Mouse (Mus musculus) hindbrain, embryonic 11.5 days (tissue): Measurements from ENCODE around the gene BC052040. TPM values are rescaled to one million over a fixed set of nuclear protein-coding genes. Genes with fewer than 3 reads are reported as not detected.
A peak's percentile ranks its signal among the peaks of the same experiment; 100 is the strongest.

Experiments
- ATAC-seq: fragments of 200-750 bp; cut with Nextera tagmentation; 2 replicates; pipeline ENCODE4 v1.8.0; 2017; ENCODE audit warnings: mild to moderate bottlenecking, moderate TSS enrichment, moderate library complexity; ENCODE audit not compliant: low FRiP score
- DNase-seq: peaks from one replicate; pipeline ENCODE4 v3.0.0-alpha.2; 2015; ENCODE audit warnings: low spot score
- H3K27ac ChIP-seq: fragments of 300-500 bp; sonication (generic); 2 replicates; pipeline ENCODE4 v1.5.1; 2014; ENCODE audit warnings: mild to moderate bottlenecking, low read depth, low read length
- H3K27me3 ChIP-seq: fragments of 300-500 bp; sonication (generic); 2 replicates; pipeline ENCODE4 v1.6.1; 2014; ENCODE audit warnings: mild to moderate bottlenecking, low read length, moderate library complexity, mixed read lengths; ENCODE audit not compliant: control insufficient read depth, insufficient read depth
- H3K36me3 ChIP-seq: fragments of 300-500 bp; sonication (generic); 2 replicates; pipeline ENCODE4 v1.6.1; 2014; ENCODE audit warnings: mild to moderate bottlenecking, low read length, moderate library complexity, mixed read lengths; ENCODE audit not compliant: control insufficient read depth, insufficient read depth
- H3K4me1 ChIP-seq: fragments of 300-500 bp; sonication (generic); replicated peaks from 2 replicates; pipeline ENCODE4 v1.6.1; 2014; ENCODE audit warnings: low read length, mixed read lengths; ENCODE audit not compliant: control insufficient read depth, insufficient read depth
- H3K4me2 ChIP-seq: fragments of 300-500 bp; sonication (generic); replicated peaks from 2 replicates; pipeline ENCODE4 v1.6.1; 2014; ENCODE audit warnings: mild to moderate bottlenecking, low read depth, low read length
- H3K4me3 ChIP-seq: fragments of 300-500 bp; sonication (generic); 2 replicates; pipeline ENCODE4 v1.5.1; 2014; ENCODE audit warnings: low read depth, low read length
- H3K9ac ChIP-seq: fragments of 300-500 bp; sonication (generic); 2 replicates; pipeline ENCODE4 v1.6.1; 2014; ENCODE audit warnings: low read depth, low read length
- H3K9me3 ChIP-seq: fragments of 300-500 bp; sonication (generic); 2 replicates; pipeline ENCODE4 v1.6.1; 2016; ENCODE audit warnings: low read length; ENCODE audit not compliant: control insufficient read depth
- WGBS: fragments of 180-500 bp; shearing (Covaris S2); extraction: QIAGEN DNeasy Blood & Tissue Kit; methylation state at CpG from one replicate; pipeline ENCODE4 v1.1.7; 2014; 5-methylcytosine and 5-hydroxymethylcytosine counted together
- polyA plus RNA-seq: library from polyadenylated mRNA; unstranded; fragments of >200 nt; fragmentation: Nextera tagmentation; extraction: Ambion mirVana; gene quantifications from 2 replicates; pipeline ENCODE4 v1.2.1, GENCODE M21; 2014

The BC052040 gene
- polyA plus RNA-seq, 1 experiment from 2014 or later: 21.7 TPM

DNA sequence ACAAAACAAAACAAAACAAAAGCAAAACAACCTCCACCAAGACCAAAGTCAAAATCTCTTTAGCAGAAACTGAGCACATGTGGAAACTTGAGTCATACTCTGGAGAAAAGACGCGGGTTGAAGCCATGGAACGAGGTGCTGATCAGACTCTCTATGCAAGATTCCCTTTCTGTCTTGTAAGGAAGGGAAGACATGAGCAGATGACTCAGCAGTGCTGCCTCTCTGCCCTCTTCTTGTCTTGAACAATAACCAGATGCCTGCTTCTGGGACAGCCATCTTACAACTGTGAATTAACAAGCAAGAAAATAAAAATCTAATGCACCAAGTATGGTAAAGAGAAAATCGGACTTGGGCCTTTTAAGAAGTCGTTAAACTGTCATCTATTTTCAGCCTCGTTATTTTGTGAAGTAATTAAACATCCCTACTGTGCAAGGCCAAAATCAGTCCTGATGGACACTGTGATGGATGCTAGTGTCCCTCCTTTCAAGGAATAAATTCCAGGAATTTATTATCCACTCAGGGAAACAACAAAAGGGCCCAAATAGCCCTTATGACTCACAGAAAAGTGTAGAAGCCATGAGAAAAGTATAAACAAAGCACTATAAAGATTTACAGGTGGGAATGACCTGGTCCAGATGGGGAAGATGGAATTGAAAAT, 18.0 kb upstream of the BC052040 start:
- Histone ChIP-seq H3K4me2 (no peak overlapping the region), H3K4me1 (no peaks in the 10 kb centered on the region), H3K9me3 (no peaks in the 10 kb centered on the region), H3K27ac (no peak overlapping the region), H3K36me3 (no peaks in the 10 kb centered on the region), H3K27me3 (no peaks in the 10 kb centered on the region), H3K9ac (no peak overlapping the region), H3K4me3 (no peak overlapping the region)
- DNase-seq (no peak), ATAC-seq (no peak)
- 82% methylated on average over 6 of the region's 6 CpGs for WGBS

DNA sequence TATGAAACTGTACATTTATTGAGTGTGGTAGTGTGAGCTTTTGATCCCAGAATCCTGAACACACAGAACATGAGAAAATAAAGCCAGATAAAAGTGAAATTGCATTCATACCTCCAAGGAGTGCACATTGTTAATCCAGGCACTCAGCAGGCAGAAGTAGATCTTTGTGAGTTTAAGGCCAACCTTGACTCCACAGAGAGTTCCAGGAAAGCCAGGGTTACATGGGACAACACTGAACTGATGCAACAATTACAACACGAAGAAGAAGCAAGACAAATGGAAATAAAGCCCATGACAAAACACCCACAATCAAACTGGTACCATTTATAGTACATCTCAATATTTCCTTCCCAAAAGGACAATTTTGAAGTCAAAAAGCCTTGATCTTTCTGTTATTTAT, 9.5 kb upstream of the BC052040 start:
- WGBS: 88% methylated on average over 1 of the region's 1 CpGs
- no peaks in the 10 kb centered on the region for H3K9me3 ChIP-seq
- H3K36me3 ChIP-seq: no peaks in the 10 kb centered on the region
- ATAC-seq: no peak
- H3K27me3 ChIP-seq: no peaks in the 10 kb centered on the region
- H3K27ac ChIP-seq: no peak overlapping the region
- H3K9ac ChIP-seq: no peak overlapping the region
- no peaks in the 10 kb centered on the region for H3K4me1 ChIP-seq
- DNase-seq: no peak
- H3K4me3 ChIP-seq: no peak overlapping the region
- no peak overlapping the region for H3K4me2 ChIP-seq

DNA sequence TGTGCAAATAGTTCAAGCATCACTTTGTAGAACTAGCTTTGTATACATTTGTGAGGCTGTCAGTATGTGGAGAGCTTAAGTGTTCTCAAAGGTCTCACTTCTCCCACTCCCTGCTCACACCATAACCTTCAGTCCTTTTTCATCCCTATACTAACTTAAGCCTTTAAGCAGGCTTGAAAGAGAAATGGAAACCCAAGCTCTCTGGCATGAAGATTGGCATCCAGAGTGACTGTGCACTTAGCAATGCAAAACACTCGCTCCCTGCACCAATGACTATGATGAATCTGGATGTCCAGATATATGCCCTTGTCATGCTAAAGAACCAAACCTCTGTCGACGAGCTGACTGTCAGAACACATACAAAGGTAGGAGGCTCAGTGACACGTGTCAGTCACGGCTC, 6.7 kb upstream of the BC052040 start:
- Histone ChIP-seq H3K4me2 (no peak overlapping the region), H3K4me3 (no peak overlapping the region), H3K27me3 (no peaks in the 10 kb centered on the region), H3K9me3 (no peaks in the 10 kb centered on the region), H3K36me3 (no peaks in the 10 kb centered on the region), H3K27ac (no peak overlapping the region), H3K4me1 (no peaks in the 10 kb centered on the region; the same call in 1 of the 2 replicates), H3K9ac (no peak overlapping the region)
- ATAC-seq (no peak), DNase-seq (no peak)
- WGBS: 76% methylated on average over 5 of the region's 5 CpGs

GRCm38 (mm10) chr2:115579171-115579900, 2.2 kb upstream of the BC052040 start:
- no peak overlapping the region for H3K4me3 ChIP-seq

GRCm38 (mm10) chr2:115579976-115580375, 1.5 kb upstream of the BC052040 start:
- Histone ChIP-seq H3K4me2 (no peak overlapping the region), H3K9ac (no peak overlapping the region), H3K4me3 (no peak overlapping the region), H3K27ac (no peak overlapping the region), H3K27me3 (no peaks in the 10 kb centered on the region), H3K36me3 (no peaks in the 10 kb centered on the region), H3K9me3 (no peaks in the 10 kb centered on the region), H3K4me1 (no peaks in the 10 kb centered on the region; the same call in 1 of the 2 replicates)
- 33% methylated on average over 6 of the region's 6 CpGs for WGBS
- ATAC-seq (no peak), DNase-seq (no peak)

More at GRCm38 (mm10) chr2:115579171-115579900, 2.2 kb upstream of the BC052040 start:
- Histone ChIP-seq H3K27me3 (no peaks in the 10 kb centered on the region), H3K4me1 (no peaks in the 10 kb centered on the region; the same call in 1 of the 2 replicates), H3K36me3 (no peaks in the 10 kb centered on the region), H3K27ac (no peak overlapping the region), H3K9me3 (no peaks in the 10 kb centered on the region), H3K4me2 (peak overlapping the region; percentile 0; the same call in 1 of the 2 replicates), H3K9ac (no peak overlapping the region)
- DNase-seq: no peak
- ATAC-seq: no peak
- 35% methylated on average over 18 of the region's 18 CpGs for WGBS

DNA sequence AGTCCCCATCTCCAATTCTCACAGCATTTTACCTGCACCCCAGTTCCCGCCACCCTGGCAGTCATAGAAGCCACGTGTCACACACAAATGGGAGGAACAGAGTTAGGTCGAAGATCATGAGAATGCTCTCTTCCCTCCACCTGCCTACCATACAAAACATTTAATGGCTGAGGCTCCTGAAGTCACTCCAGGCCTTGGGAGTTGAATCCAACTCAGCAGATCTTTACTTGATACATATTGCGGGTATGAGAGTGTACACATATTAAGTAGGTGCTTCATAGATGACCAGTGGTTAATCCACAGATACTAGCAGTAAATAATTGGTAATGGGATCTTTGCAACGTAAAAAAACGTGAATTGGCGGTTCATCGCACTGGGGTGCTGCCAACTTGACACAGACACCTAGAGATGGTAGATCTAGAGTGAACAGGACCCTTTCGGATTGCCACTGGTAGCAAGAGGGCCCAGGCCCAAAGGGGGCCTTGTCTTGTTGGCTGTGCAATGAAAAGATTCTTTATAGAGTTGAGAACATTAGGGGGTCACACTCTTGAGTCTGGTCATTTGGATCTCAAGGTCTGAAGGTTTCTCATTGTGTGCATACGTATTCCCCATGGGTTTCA, 583 bp downstream of the BC052040 start:
- ATAC-seq: no peak
- no peaks in the 10 kb centered on the region for H3K36me3 ChIP-seq
- peak overlapping the region; percentile 57 for H3K4me2 ChIP-seq
- peak overlapping the region; percentile 52 for H3K4me3 ChIP-seq
- H3K4me1 ChIP-seq: no peaks in the 10 kb centered on the region; the same call in 1 of the 2 replicates
- no peak overlapping the region for H3K27ac ChIP-seq
- peak overlapping the region; percentile 70 for H3K9ac ChIP-seq
- H3K9me3 ChIP-seq: no peaks in the 10 kb centered on the region
- 65% methylated on average over 10 of the region's 10 CpGs for WGBS
- DNase-seq: no peak
- no peaks in the 10 kb centered on the region for H3K27me3 ChIP-seq

GRCm38 (mm10) chr2:115583776-115584175, 2.3 kb downstream of the BC052040 start:
- Histone ChIP-seq H3K9me3 (no peaks in the 10 kb centered on the region), H3K4me1 (no peaks in the 10 kb centered on the region; the same call in 1 of the 2 replicates), H3K4me3 (no peak overlapping the region), H3K9ac (no peak overlapping the region), H3K4me2 (no peak overlapping the region), H3K27me3 (no peaks in the 10 kb centered on the region), H3K27ac (no peak overlapping the region), H3K36me3 (no peaks in the 10 kb centered on the region)
- no peak for DNase-seq
- ATAC-seq: no peak

- H3K36me3 ChIP-seq: no peaks in the 10 kb centered on the region
- no peak overlapping the region for H3K27ac ChIP-seq
- no peak for DNase-seq
- H3K4me2 ChIP-seq: no peak overlapping the region
- no peaks in the 10 kb centered on the region; the same call in 1 of the 2 replicates for H3K4me1 ChIP-seq
- no peaks in the 10 kb centered on the region for H3K9me3 ChIP-seq
- H3K9ac ChIP-seq: no peak overlapping the region
- 92% methylated on average over 2 of the region's 2 CpGs for WGBS
- ATAC-seq: no peak
- H3K27me3 ChIP-seq: no peaks in the 10 kb centered on the region
- H3K4me3 ChIP-seq: no peak overlapping the region
Measured at GRCm38 (mm10) chr2:115590602-115591001, 9.1 kb downstream of the BC052040 start.
